Mouse (Mus musculus) bone marrow, adult 2 months (tissue): ENCODE results near the gene Cacna2d3.

Source experiments
- CTCF ChIP-seq: fragments of 200-500 bp; IDR thresholded peaks from 2 replicates; pipeline ENCODE4 v1.5.1; 2011; ENCODE audit warnings: low read length, control low read depth; ENCODE audit not compliant: control insufficient read depth, insufficient read depth
- POLR2A ChIP-seq: fragments of 200-500 bp; IDR thresholded peaks from 2 replicates; pipeline ENCODE4 v1.6.1; 2011; ENCODE audit warnings: low read depth, mild to moderate bottlenecking, control low read depth, low read length, borderline replicate concordance; ENCODE audit not compliant: control insufficient read depth

DNA sequence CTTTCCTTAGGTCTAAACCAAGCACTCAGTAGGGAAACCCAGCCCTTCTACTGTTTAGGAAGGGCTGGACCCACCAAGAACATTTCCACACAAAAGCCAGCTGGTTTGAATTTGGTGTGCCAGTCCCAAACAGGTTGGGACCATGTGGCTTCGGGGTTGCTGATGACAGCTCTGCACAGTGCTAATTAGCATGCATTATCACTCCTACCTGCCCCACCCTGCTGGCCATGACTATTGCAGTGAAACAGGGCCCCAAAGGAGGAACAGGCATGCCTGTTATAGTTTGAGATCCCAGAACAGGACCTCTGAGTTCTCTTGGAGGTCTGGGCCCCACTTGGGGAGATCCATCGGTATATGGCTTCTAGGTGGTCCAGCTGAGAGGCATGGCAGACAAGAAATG, 549.5 kb downstream of the Cacna2d3 start:
- TF ChIP-seq POLR2A: no peak
- no peak for TF ChIP-seq CTCF
